Mouse (Mus musculus) neural tube, embryonic 15.5 days (tissue): Measurements from ENCODE around the gene Nln. TPM values are rescaled to one million over a fixed set of nuclear protein-coding genes. Genes with fewer than 3 reads are reported as not detected.

Source experiments
- ATAC-seq: fragments of 200-750 bp; cut with Nextera tagmentation; 2 replicates; pipeline ENCODE4 v1.8.0; 2017; ENCODE audit warnings: mild to moderate bottlenecking, moderate TSS enrichment, moderate library complexity; ENCODE audit not compliant: low FRiP score
- H3K27ac ChIP-seq: fragments of 300-500 bp; sonication (generic); replicated peaks from 2 replicates; pipeline ENCODE4 v1.5.1; 2015; ENCODE audit warnings: mild to moderate bottlenecking, inconsistent platforms
- H3K27me3 ChIP-seq: fragments of 300-500 bp; sonication (generic); replicated peaks from 2 replicates; pipeline ENCODE4 v1.6.1; 2015; ENCODE audit warnings: inconsistent platforms
- H3K36me3 ChIP-seq: fragments of 300-500 bp; sonication (generic); 2 replicates; pipeline ENCODE4 v1.6.1; 2015; ENCODE audit warnings: inconsistent platforms
- H3K4me1 ChIP-seq: fragments of 300-500 bp; sonication (generic); 2 replicates; pipeline ENCODE4 v1.6.1; 2015; ENCODE audit warnings: inconsistent platforms
- H3K4me2 ChIP-seq: fragments of 300-500 bp; sonication (generic); 2 replicates; pipeline ENCODE4 v1.6.1; 2015; ENCODE audit warnings: inconsistent platforms, mild to moderate bottlenecking, moderate library complexity
- H3K4me3 ChIP-seq: fragments of 300-500 bp; sonication (generic); replicated peaks from 2 replicates; pipeline ENCODE4 v1.5.1; 2015; ENCODE audit warnings: mild to moderate bottlenecking, inconsistent platforms
- H3K9ac ChIP-seq: fragments of 300-500 bp; sonication (generic); replicated peaks from 2 replicates; pipeline ENCODE4 v1.6.1; 2015; ENCODE audit warnings: mild to moderate bottlenecking, inconsistent platforms
- H3K9me3 ChIP-seq: fragments of 300-500 bp; sonication (generic); replicated peaks from 2 replicates; pipeline ENCODE4 v1.6.1; 2016; ENCODE audit warnings: inconsistent platforms
- WGBS: fragments of 180-500 bp; shearing (Covaris S2); methylation state at CpG from one replicate; pipeline ENCODE4 v1.1.7; 2015; ENCODE audit warnings: mixed read lengths; 5-methylcytosine and 5-hydroxymethylcytosine counted together
- polyA plus RNA-seq: library from polyadenylated mRNA; unstranded; fragments of >200 nt; fragmentation: Nextera tagmentation; extraction: Ambion mirVana; gene quantifications from 2 replicates; pipeline ENCODE4 v1.2.1, GENCODE M21; 2015

Nln gene
- polyA plus RNA-seq, 1 experiment from 2014 or later: 56.5 TPM

GRCm38 (mm10) chr13:104038891-104039290, 70.5 kb downstream of the Nln start:
- 0 out of 2 replicates have a peak, but pooled peaks cover 9% of the 10 kb centered on the region for H3K4me1 ChIP-seq
- H3K27me3 ChIP-seq: no peaks in the 10 kb centered on the region
- no peak overlapping the region for H3K9ac ChIP-seq
- no peaks in the 10 kb centered on the region for H3K9me3 ChIP-seq
- no peak overlapping the region for H3K4me2 ChIP-seq
- peaks cover 20% of the 10 kb centered on the region; the same call in 1 of the 2 replicates for H3K36me3 ChIP-seq
- no peak for ATAC-seq
- H3K4me3 ChIP-seq: no peak overlapping the region
- H3K27ac ChIP-seq: no peak overlapping the region
- WGBS: 93% methylated on average over 7 of the region's 7 CpGs

- Histone ChIP-seq H3K27ac (no peak overlapping the region), H3K9me3 (no peaks in the 10 kb centered on the region), H3K4me2 (no peak overlapping the region), H3K27me3 (no peaks in the 10 kb centered on the region), H3K9ac (no peak overlapping the region), H3K36me3 (peaks cover 20% of the 10 kb centered on the region; the same call in 1 of the 2 replicates), H3K4me3 (no peak overlapping the region), H3K4me1 (0 out of 2 replicates have a peak, but pooled peaks cover 9% of the 10 kb centered on the region)
- no peak for ATAC-seq
- 65% methylated on average over 7 of the region's 7 CpGs for WGBS
Measured at GRCm38 (mm10) chr13:104038358-104038757, 71.1 kb downstream of the Nln start.

GRCm38 (mm10) chr13:104037531-104038290, 71.7 kb downstream of the Nln start:
- ATAC-seq: no peak
- Histone ChIP-seq H3K36me3 (peaks cover 24% of the 10 kb centered on the region; the same call in 1 of the 2 replicates), H3K27ac (no peak overlapping the region), H3K4me3 (no peak overlapping the region), H3K4me2 (no peak overlapping the region), H3K9ac (no peak overlapping the region), H3K27me3 (no peaks in the 10 kb centered on the region), H3K4me1 (0 out of 2 replicates have a peak, but pooled peaks cover 14% of the 10 kb centered on the region), H3K9me3 (no peaks in the 10 kb centered on the region)
- 74% methylated on average over 9 of the region's 9 CpGs for WGBS

- Histone ChIP-seq H3K9me3 (no peaks in the 10 kb centered on the region), H3K4me2 (no peak overlapping the region), H3K4me1 (peaks cover 16% of the 10 kb centered on the region; the same call in 1 of the 2 replicates), H3K27ac (no peak overlapping the region), H3K36me3 (peaks cover 24% of the 10 kb centered on the region; the same call in 1 of the 2 replicates), H3K4me3 (no peak overlapping the region), H3K27me3 (no peaks in the 10 kb centered on the region), H3K9ac (no peak overlapping the region)
- WGBS: 76% methylated on average over 23 of the region's 23 CpGs
- ATAC-seq: peak; percentile 65; the same call in 1 of the 2 replicates
Measured at GRCm38 (mm10) chr13:104036494-104037290, 72.7 kb downstream of the Nln start.

GRCm38 (mm10) chr13:104035651-104036050, 73.8 kb downstream of the Nln start:
- H3K9ac ChIP-seq: no peak overlapping the region

GRCm38 (mm10) chr13:104034854-104035253, 74.6 kb downstream of the Nln start:
- H3K9me3 ChIP-seq: no peaks in the 10 kb centered on the region
- H3K9ac ChIP-seq: no peak overlapping the region
- ATAC-seq: no peak
- H3K27ac ChIP-seq: no peak overlapping the region
- H3K4me1 ChIP-seq: peaks cover 16% of the 10 kb centered on the region; the same call in 1 of the 2 replicates
- H3K4me3 ChIP-seq: no peak overlapping the region
- H3K27me3 ChIP-seq: no peaks in the 10 kb centered on the region
- H3K4me2 ChIP-seq: no peak overlapping the region
- 57% methylated on average over 6 of the region's 6 CpGs for WGBS
- H3K36me3 ChIP-seq: peaks cover 28% of the 10 kb centered on the region

More at GRCm38 (mm10) chr13:104035651-104036050, 73.8 kb downstream of the Nln start:
- Histone ChIP-seq H3K4me1 (peaks cover 16% of the 10 kb centered on the region; the same call in 1 of the 2 replicates), H3K27ac (no peak overlapping the region), H3K27me3 (no peaks in the 10 kb centered on the region), H3K36me3 (peaks cover 24% of the 10 kb centered on the region), H3K9me3 (no peaks in the 10 kb centered on the region), H3K4me2 (no peak overlapping the region), H3K4me3 (no peak overlapping the region)
- 86% methylated on average over 2 of the region's 2 CpGs for WGBS
- ATAC-seq: no peak

GRCm38 (mm10) chr13:104032620-104033133, 76.7 kb downstream of the Nln start:
- Histone ChIP-seq H3K4me1 (peaks cover 7% of the 10 kb centered on the region; the same call in 1 of the 2 replicates), H3K9me3 (no peaks in the 10 kb centered on the region), H3K9ac (no peak overlapping the region), H3K27ac (no peak overlapping the region), H3K4me3 (no peak overlapping the region), H3K4me2 (no peak overlapping the region), H3K27me3 (no peaks in the 10 kb centered on the region; the same call in 1 of the 2 replicates), H3K36me3 (peaks cover 28% of the 10 kb centered on the region)
- no peak for ATAC-seq
- 48% methylated on average over 3 of the region's 3 CpGs for WGBS

- no peak overlapping the region for H3K9ac ChIP-seq
- no peaks in the 10 kb centered on the region; the same call in 1 of the 2 replicates for H3K27me3 ChIP-seq
- H3K9me3 ChIP-seq: no peaks in the 10 kb centered on the region
- H3K27ac ChIP-seq: peak overlapping the region; percentile 15; the same call in 1 of the 2 replicates
- 0 out of 2 replicates have a peak, but pooled peaks have one; percentile 23 for ATAC-seq
- H3K4me2 ChIP-seq: no peak overlapping the region
- WGBS: 60% methylated on average over 12 of the region's 12 CpGs
- no peak overlapping the region for H3K4me3 ChIP-seq
- peaks cover 7% of the 10 kb centered on the region; the same call in 1 of the 2 replicates for H3K4me1 ChIP-seq
- peaks cover 22% of the 10 kb centered on the region for H3K36me3 ChIP-seq
Measured at GRCm38 (mm10) chr13:104031821-104032331, 77.5 kb downstream of the Nln start.

GRCm38 (mm10) chr13:104030956-104031355, 78.5 kb downstream of the Nln start:
- Histone ChIP-seq H3K9ac (no peak overlapping the region), H3K9me3 (no peaks in the 10 kb centered on the region), H3K4me2 (no peak overlapping the region), H3K4me3 (no peak overlapping the region), H3K27ac (no peak overlapping the region), H3K4me1 (peaks cover 7% of the 10 kb centered on the region; the same call in 1 of the 2 replicates), H3K36me3 (peaks cover 16% of the 10 kb centered on the region), H3K27me3 (no peaks in the 10 kb centered on the region; the same call in 1 of the 2 replicates)
- WGBS: 88% methylated on average over 4 of the region's 4 CpGs
- no peak for ATAC-seq

GRCm38 (mm10) chr13:104029511-104029910, 79.9 kb downstream of the Nln start:
- H3K27ac ChIP-seq: no peak overlapping the region
- no peak for ATAC-seq
- no peaks in the 10 kb centered on the region for H3K9me3 ChIP-seq
- H3K4me1 ChIP-seq: peaks cover 17% of the 10 kb centered on the region; the same call in 1 of the 2 replicates
- H3K9ac ChIP-seq: no peak overlapping the region
- no peaks in the 10 kb centered on the region; the same call in 1 of the 2 replicates for H3K27me3 ChIP-seq
- no peak overlapping the region for H3K4me2 ChIP-seq
- H3K36me3 ChIP-seq: peaks cover 16% of the 10 kb centered on the region
- no peak overlapping the region for H3K4me3 ChIP-seq

- H3K27me3 ChIP-seq: no peaks in the 10 kb centered on the region; the same call in 1 of the 2 replicates
- no peak overlapping the region for H3K9ac ChIP-seq
- H3K9me3 ChIP-seq: no peaks in the 10 kb centered on the region
- H3K4me2 ChIP-seq: no peak overlapping the region
- WGBS: 85% methylated on average over 5 of the region's 5 CpGs
- peaks cover 17% of the 10 kb centered on the region; the same call in 1 of the 2 replicates for H3K4me1 ChIP-seq
- H3K4me3 ChIP-seq: no peak overlapping the region
- peaks cover 11% of the 10 kb centered on the region for H3K36me3 ChIP-seq
- no peak for ATAC-seq
- H3K27ac ChIP-seq: no peak overlapping the region
Measured at GRCm38 (mm10) chr13:104029089-104029488, 80.3 kb downstream of the Nln start.
